In the genomic region with DNA sequence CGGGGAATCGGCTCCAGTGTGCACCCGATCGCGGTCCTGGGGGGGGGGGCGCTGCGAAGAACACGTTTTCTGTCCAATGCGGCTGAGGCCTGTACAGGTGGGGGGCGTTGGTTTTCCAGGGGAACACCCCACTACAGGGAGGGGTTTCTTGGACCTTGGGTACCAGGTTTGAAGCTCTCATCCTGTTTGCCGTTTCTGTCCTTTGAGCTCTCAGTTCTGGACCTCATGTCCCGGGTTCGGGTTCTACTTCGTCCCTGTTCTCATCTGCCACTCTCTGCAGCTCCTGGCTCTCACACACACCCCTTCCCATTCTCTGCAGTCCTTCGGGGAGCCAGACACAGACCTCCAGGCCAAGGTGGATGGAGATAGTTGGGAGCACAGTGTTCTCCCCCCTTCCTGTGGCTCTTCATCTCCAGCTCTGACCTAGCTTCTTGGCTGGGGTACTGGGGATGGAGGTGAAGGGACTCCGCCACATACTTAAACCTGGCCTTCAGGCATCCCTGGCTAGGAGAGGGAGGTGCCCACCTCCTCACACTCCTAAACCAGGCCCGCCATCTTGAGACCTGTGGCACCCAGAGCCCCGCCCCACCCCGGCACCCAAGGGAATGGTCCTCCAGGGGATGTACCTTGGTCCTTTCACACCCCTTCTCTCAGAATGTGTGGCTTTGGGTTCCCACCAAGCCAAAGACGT, we compare ENCODE assay signal across 1 mouse cellular context.
TF ChIP-seq lines count a peak whose summit lies in the region.

No protein-coding gene starts in this region.

TF ChIP-seq in CH12.LX, 34 proteins besides CTCF, POLR2A, EP300 and RAD21:
- TF ChIP-seq JUN (IDR thresholded peaks at IDR 0.05; ENCODE audit: insufficient read depth, low read depth, low read length) (no peak), ZNF384 (IDR thresholded peaks at IDR 0.05; ENCODE audit: low read depth, low read length) (no peak), POLR2AphosphoS2 (IDR thresholded peaks at IDR 0.05; ENCODE audit: low read depth, low read length) (no peak), USF1 (IDR thresholded peaks at IDR 0.05; ENCODE audit: low read depth, low read length) (no peak), MAFK (IDR thresholded peaks at IDR 0.05; ENCODE audit: insufficient replicate concordance, low read length) (no peak), RCOR1 (conservative IDR thresholded peaks at IDR 0.05; ENCODE audit: low read depth, low read length) (no peak), UBTF (IDR thresholded peaks at IDR 0.05; ENCODE audit: low read depth, low read length) (peak; percentile 33; the same call in 1 of the 2 replicates), MAZ (IDR thresholded peaks at IDR 0.05; ENCODE audit: low read depth, low read length) (no peak), TBP (conservative IDR thresholded peaks at IDR 0.05; ENCODE audit: low read depth, low read length) (0 out of 2 replicates have a peak, but pooled peaks have one; percentile 39), MEF2A (IDR thresholded peaks at IDR 0.05; ENCODE audit: borderline replicate concordance, low read depth, low read length) (peak; percentile 58; the same call in 1 of the 2 replicates), ETS1 (conservative IDR thresholded peaks at IDR 0.05; ENCODE audit: low read depth, low read length) (no peak), MYC (IDR thresholded peaks at IDR 0.05; ENCODE audit: low read depth, low read length) (no peak), ZMIZ1 (IDR thresholded peaks at IDR 0.05; ENCODE audit: low read depth, low read length) (peak; percentile 39; the same call in 1 of the 2 replicates), SIN3A (IDR thresholded peaks at IDR 0.05; ENCODE audit: low read length) (peak; percentile 58; the same call in 1 of the 2 replicates), JUND (conservative IDR thresholded peaks at IDR 0.05; ENCODE audit: low read depth, low read length) (no peak), TCF12 (IDR thresholded peaks at IDR 0.05; ENCODE audit: low read depth, low read length) (peak; percentile 69; the same call in 1 of the 2 replicates), MXI1 (IDR thresholded peaks at IDR 0.05; ENCODE audit: low read depth, low read length) (no peak), SMC3 (IDR thresholded peaks at IDR 0.05; ENCODE audit: low read depth, low read length) (no peak), NELFE (IDR thresholded peaks at IDR 0.05; ENCODE audit: low read depth, low read length) (no peak)
